Mouse (Mus musculus) layer of hippocampus, postnatal 25 days (tissue): ENCODE measurements around the gene Iqsec1. TPM values are rescaled to one million over a fixed set of nuclear protein-coding genes. Genes with fewer than 3 reads are reported as not detected.

Experiments used
- DNase-seq, 2 experiments: peaks; one replicate each; pipeline ENCODE4 v3.0.0; 2022; ENCODE audit warnings: mixed read lengths in 2 of 2, low spot score in 1 of 2; ENCODE audit errors: extremely low spot score in 1 of 2
- total RNA-seq, 2 experiments: library from RNA; stranded (reverse); gene quantifications; 2 replicates each; pipeline ENCODE4 v1.2.3; 2021

Iqsec1 gene
- total RNA-seq, 2 experiments from 2014 or later: 245 to 258 TPM

DNA sequence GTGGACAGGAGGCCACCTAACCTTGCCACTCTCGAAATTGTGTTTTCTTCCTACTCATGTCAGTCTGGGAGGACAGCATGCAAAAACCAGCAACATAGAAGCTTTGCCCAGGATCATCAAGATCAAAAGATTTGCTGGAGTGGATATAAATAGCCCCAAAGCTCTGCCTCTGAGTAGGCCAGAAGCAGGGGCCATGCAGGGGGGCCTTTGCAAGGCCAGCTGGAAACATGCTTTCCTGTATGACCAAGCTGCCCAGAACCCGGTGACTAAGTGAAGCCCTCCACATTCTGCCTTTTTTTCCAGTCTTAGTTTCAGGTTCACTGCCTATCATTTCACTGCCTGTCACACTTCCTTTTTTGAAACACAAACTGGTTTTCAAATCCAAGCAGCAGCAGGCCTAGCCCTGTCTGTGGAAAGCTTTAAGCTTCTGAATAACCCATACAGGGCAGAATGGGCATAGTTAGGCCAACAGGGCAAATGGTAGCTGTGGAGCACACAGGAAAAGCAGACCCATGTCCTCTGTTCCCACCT lies 19.1 kb downstream of the Iqsec1 start:
- no peak for DNase-seq

DNA sequence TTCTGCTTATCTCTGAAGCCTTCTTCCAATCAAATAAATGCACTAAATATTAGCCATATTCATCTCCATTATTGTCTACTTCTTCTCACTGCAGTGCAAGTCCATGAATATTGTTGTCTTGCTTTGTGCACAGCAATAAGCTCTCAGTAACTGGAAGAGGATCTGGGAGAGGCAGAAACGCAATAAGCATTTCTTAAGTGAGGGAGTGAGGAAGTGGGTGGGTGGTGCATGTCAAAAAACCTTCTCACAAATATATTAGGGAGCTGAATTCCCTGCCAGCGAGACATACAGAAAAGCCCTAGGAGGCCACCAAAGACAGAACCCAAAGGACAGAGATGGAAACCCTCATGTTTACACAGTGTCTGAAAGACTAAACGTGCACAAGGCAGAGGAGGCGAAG lies 35.1 kb downstream of the Iqsec1 start:
- no peak for DNase-seq

DNA sequence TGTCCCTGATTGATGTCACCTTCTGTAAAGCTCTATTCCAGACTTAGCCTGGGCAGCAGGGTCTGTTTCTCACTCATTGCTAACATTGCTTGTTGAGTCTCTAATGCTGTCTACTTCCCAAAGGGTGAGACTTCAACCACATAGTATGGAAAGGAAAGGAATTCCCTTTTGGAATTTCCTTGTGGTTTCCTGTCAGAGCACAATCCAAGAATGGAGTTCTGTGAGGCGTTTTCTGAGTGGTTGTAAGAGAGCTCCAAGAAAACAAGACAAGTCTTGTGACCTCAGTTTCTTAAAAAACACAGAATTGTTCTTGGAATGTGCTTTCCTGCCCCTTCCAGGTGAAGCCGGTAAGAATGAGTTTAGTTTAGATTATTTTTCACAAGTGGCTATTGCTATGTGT lies 37.5 kb downstream of the Iqsec1 start:
- DNase-seq: no peak

DNA sequence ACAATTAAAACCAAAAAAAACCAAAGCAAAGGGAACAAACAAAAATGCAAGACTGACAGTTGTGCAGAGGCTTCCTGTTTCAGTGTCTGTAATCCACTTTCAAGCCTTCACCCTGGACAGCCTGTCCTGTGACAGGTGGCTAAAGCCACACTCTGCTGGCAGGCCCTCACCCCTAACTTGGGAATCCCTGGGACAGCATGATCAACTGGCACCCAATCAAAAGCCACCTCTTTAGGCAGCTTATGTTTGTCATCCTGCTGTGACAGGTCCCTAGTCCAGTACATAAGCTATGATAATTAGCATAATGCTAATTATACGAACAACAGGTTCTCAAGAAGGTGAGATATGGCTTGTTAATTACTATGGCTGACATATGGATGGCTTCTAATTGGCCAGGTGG lies 40.4 kb downstream of the Iqsec1 start:
- DNase-seq: no peak

DNA sequence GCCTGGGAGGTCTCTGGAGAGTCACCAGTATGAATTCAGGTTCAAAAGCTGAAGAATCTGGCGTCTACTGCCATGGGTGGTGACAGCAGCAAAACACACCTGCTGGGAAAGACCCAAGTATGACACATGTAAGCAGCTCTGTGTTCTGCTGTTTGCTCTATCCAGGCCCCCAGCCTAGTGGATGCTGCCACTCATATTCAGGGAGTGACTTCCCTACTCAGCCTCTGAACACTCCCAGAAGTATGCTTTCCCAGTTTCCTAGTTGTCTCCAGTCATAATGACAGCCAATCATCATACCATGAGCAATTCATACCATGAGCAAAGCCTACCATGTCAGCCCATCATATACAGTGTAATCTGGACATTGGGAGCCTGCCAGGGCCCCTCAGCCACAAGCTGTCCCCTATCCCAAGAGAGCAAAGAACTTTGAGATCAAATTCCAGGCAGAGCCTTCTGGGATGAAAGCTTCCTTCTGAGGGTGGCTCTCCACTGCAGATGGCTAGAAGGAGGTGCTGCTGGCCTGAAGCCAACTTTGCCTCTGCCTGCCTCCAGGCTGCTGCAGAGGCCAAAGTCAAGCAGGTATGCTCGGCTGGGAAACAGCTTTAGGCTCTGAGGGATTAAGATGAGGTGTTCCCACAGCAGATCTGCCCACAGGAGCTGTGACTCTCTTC lies 42.8 kb downstream of the Iqsec1 start:
- peak in 1 of 2 experiments; percentile 34 for DNase-seq

DNA sequence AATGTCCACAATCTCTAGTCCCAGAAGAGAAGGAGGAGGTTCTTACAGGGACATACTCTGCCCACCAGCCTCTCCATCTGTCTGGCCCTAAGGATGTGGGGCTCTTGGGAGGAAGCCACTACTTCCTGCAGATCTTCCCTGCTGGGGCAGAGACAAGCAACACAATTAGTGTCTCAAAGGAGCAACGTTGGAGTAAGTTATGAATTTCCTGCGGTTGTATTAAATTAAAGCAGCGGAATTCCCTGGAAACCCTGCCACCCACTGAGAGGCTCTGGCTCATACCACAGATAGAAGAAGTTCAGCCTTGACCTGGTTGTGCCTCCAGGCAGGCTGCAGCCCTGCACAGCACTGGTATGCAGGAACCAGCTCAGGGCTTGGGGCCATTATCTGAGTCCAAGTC lies 47.2 kb downstream of the Iqsec1 start:
- DNase-seq: no peak

DNA sequence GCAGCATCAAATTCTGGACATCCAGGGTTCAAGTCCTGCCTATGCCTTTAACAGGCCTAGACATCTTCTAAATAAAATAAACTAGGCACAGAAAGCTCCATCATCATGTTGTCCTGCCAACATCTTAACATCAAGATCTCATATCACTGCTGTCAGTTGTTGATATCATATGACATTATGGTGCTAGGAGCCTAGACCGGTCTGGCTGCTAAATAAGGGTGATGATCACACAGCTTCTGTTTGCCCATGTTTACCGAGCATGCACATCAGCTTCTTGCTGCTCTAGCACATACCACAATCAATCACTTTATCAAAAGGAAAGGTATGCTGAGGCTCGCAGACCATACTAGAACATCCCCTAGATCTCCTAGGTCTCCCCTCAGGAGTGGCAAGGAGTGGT lies 54.8 kb downstream of the Iqsec1 start:
- no peak for DNase-seq

DNA sequence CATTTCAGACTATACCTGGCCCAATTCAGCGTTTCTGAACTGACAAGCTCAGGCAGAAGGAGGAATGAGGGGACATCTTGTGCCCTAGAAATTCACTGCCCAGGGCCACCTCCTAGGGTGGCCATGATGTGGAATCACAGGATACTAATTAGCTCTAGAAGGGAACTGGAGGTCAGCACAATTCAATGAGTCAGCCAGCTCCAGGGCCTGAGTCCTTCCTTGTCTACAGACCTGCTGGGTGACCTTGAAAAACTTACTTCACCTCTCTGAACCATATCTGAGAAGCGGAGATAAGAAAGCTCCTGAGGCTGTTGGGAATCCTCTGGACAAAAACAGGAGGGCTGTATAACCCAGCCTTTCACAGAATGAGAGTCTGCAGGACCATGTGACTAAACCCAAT lies 59.7 kb downstream of the Iqsec1 start:
- no peak for DNase-seq

DNA sequence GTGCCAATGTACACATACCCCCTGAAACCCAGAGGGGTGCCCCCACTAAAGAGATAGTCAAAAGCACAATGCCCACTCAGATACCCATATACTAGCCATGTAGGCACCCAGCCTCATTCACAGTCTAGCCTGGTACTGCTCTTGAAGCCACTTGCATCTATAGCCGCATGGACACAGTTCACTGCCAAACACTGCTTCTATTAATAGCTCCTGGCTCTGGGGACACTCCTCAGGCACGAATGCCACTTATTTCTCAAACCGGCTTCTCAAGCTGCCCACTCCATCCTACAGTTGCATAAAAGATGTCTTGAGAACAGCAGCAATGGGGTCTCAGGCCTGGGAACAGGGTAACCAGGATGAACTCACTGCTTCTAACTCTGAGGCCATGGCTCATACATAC lies 63.0 kb downstream of the Iqsec1 start:
- DNase-seq: no peak

DNA sequence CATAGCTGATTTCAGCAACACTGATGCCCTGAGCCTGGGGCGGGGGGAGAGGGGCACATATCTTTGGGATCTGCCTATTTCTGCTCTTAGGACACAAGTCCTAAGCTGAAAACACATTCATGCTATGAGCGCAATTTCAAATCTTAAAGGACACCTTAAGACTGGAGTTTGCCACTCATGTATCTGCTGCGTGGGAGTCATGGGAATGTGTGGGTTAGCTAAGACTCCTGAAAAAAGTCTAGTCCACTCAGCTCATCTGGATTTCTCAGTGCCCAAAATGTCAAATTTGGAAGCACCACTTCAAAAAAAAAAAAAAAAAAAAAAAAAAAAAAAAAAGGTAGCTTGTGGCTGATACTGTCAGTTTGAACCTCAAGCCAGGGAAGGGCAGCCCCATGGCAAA lies 63.7 kb downstream of the Iqsec1 start:
- no peak for DNase-seq

DNA sequence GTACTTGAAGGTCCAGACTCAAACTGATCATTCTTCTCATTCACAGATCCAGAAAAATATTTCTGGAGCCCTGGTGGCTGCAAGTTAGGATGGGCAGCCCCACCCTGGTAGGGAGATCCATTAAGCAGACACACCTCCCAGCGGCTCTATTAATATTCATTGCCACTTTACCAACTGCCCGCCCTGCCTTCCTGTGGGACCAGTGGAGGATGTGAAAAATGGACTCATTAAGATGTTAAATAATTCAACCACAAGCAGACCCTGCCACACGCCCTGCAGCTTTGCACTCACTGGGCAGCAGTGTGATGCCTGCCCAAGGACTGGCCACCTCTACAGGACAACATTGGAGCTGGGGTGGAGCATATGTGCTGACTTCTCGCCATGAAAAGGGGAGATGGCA lies 64.1 kb downstream of the Iqsec1 start:
- no peak for DNase-seq

DNA sequence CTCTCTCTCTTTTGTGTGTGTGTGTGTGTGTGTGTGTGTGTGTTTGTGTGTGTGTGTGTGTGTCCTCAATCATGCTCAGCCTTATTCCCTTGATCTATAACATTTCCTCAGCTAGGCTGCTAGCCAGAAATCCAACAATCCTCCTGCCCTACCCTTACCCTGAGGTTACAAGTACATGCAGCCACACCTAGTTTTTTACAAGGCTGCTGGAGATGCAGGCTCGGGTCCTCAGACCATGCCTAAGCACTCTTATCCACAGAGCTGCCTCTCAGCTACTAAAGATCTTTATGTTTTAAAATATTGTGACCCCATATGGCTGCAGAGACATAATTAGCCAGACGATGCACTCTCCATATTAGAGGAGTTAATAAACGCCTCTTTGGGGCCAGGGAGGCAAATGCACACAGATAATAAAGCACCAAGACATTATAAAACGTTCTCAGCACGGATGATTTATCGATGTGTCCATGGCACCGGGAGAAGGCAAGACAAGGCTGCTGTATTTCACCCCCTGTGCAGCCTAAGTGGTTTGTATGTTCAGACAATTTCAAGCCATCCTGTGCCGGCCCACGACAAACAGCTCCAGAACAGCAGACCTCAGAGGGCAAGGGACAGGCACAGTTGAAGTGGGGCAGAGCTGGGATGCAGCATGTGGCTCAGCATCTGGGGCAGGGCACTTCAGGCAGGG lies 67.1 kb downstream of the Iqsec1 start:
- no peak for DNase-seq

DNA sequence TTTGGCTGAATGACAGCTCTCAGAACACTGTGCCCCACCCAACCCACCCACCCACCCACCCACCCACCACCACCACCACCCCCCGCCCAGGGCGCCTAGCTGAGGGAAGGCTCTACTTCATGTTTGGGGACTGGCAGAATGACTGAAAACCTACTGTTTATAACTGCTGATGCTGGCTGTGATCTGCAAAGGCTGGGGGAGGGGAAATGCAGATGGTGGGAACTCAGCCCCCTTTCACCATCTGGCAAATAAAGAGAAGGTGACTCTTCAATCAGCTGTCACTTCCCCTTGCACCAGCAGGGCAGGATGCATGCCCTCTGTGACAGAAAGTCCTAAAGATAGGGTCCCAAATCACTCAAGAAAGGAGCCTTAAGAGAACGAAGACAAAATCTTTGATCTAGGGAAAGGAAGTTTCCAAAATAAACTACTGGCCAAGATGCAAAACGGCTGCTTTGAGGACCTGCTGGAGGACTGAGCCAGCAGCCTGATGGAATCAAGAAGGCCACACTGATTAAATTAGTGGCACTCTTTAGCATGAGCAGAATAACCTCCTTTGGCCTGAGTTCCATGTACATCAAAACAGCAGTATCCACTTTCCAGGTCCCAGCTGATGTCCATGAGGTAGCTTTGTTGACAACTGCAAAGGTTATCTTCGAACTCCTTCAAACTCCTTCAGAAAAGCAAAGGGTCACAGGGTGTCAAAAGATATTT lies 67.8 kb downstream of the Iqsec1 start:
- peak in 1 of 2 experiments; percentile 20 for DNase-seq

DNA sequence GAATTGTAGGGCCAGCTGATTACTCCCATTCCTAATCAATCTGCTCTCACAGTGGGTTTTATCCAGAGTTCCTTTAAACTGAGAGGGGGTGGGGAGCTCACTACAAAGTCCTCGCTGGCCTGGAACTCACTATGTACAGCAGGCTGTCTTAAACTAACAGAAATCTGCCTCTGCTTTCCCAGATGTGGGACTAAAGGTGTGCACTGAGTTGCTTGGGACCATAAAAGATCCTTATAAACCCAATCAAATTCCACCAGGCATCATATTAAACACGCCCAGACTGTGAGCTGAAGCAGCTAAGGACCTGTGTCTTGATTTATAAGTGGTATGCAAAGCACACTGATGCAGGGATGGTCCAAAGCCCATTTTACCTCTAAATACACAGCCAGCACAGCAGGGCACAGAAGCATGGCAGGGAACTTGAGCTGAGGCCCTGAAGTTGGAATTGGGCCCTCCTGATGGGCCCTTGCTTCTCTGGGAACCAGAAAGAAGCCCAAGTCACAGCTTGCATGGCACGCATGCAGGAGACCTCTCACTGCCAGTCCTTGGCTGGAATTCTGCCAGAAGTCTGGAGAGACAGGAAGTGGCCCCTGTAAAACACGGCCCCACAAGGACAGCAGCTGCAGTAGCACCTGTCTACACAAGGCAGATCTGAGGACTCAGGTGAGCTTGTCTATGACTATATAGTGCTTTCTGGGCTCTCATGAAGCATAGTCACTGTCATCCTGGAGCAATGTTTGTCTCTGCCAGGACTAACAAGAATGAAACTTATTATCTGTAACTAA lies 68.7 kb downstream of the Iqsec1 start:
- DNase-seq: no peak

DNA sequence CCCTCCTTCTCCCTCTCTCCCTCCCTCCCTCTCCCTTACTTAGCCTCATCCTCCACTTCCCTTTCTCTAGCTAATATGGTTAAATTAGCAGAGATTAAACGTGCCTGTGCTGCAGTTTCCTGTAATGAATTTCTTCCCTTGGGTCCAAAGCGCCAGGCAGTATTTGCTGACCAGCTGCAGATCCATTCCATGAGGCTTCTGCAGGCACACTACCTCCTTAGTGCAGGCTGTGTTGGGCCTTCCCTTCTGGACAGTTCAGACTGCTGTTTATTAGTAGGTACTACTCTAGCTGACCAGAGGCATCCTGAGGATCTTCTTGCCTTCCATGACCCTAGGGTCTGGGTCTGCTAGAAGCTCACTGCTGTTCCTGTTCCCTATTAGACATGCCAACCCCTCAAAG lies 72.9 kb downstream of the Iqsec1 start:
- DNase-seq: no peak

DNA sequence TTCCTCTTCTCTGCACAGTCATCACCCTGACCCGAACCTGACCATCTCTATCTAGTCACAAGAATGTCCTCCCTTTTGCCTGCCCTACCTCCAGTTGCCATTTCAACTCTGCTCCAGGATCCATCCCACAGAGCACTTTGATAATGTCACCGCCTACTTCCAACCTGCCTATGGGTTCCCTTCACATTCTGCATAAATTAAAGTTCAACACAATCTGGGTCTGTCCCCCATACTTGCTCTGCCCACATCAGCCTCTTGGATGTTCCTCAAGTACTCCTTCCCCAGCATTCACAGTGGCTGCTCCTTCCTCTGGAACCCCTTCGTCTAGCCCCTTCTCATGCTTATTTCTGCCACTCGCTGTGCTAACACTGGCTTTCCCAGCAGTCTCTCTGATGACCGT lies 74.7 kb downstream of the Iqsec1 start:
- DNase-seq: no peak

DNA sequence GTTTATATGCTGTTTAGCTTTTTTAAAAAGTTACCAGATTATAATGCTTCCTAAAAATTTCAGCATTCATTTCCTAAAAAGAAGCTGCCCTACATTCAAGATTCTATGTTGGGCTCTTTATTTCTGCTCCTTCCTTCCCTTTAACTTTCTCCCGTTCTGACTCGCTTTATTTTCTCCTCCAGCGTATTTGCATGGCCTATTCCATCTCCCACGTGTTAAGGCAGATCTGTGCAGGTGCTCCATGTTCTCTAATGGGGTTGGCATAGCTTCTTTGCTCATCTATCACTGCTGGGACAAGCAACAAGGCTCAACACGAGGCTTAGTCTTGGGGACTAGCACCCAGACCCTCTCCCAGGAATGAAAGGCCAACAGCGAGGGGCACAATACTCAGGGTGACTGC lies 75.7 kb downstream of the Iqsec1 start:
- no peak for DNase-seq

DNA sequence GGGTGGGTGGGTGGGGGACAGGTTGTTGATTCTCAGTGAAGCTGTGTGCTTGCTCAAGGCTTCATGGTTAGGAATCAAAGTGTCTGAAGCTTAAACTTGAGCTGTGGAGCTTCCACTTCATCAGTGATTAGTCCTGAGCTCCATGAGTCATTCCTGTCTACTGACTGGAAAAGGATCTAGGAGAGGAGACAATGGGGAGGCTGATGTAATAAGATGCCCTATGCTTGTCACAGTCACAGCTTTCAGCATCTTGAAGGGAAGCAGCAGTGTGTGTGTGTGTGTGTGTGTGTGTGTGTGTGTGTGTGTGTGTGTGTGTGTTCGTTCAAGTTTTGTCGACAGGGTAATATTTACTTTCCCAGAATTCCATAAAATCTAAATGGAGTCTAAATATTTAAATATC lies 84.3 kb downstream of the Iqsec1 start:
- DNase-seq: no peak

DNA sequence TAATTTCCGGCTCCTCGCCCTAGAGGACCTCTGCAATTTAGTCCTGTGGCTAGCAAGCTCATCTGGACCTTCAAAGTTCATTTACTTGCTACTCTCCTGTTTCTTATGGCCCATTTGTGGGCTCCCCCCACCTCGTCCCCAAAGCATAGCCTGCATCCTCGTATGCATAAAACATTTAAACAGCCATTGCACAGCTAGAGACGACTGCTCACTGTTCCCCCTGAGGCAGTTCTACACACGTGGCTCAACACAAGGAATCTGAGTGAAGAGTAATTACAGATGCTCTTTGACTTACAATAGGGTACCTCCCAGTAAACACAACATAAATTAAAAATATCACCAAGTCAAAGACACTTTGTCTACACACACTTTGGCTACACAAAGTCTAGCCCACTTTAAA lies 88.2 kb downstream of the Iqsec1 start:
- no peak for DNase-seq

DNA sequence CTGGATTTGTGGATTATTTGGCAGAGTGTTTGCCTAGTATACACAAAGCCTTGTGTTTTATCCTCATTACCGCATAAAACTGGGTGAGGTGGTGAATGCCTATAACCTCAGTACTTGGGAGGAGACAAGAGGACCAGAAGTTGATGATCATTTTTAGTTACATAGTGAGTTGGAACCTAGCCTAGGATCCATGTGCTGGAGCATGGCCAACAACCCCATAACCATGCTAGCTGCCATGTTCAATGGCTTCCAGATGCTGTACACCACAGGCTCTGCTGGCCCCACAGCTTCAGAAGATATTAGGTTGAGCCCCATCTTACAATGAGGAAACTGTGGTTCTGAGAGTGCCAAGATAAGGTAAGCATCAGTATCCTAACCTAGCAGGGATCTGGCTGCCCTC lies 89.2 kb downstream of the Iqsec1 start:
- no peak for DNase-seq

DNA sequence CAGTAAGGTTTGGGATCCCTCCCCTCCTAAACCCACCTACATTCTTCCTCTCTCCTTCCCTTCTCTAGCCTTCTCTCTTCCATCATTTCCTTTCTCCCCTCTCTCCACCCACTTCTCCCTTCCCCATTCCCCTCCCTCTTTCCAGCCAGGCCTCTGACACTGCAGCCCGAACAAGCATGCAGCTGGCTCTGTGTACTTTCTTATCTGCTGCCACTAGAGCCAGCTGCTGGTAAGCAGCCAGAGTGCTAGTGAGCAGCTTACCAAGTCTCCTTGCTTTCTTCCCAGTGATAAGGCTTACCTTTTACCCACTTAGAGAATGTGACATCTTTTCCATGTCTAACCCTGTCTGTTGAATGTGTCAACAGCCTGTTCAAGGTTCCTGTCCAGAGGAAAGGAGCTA lies 90.4 kb downstream of the Iqsec1 start:
- DNase-seq: no peak
